Mouse (Mus musculus) G1E (cell line): ENCODE data around the gene Tmem50b.

Experiments
- CTCF ChIP-seq: IDR thresholded peaks from 2 replicates; pipeline ENCODE4 v1.5.1; 2012; ENCODE audit warnings: low read depth, low read length, inconsistent platforms, mixed read lengths
- GATA1 ChIP-seq: IDR thresholded peaks from 2 replicates; pipeline ENCODE4 v1.6.1; 2012; ENCODE audit warnings: borderline replicate concordance, low read length, inconsistent platforms, mixed read lengths
- TAL1 ChIP-seq: conservative IDR thresholded peaks from 2 replicates; pipeline ENCODE4 v1.6.1; 2012; ENCODE audit warnings: low read depth, low read length, inconsistent platforms, mixed read lengths

DNA sequence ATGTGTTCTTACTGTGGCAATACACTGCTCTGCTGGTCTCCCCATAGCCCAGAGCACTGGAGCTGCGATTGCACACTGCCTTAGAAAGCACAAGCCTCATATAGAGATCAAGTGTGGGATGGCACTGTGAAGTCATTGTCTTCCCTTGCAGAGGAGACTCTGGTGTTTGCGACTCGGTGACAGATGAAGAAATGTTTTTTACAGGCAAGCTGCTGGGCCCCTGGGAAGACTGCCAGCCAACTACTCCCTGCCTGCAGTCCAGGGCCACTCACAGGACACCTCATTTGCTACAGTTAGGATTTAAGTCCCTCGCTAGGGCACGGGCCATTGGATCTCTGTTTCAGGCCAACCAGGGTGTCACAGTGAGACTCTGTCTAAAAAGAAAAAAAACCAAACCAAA lies 34.8 kb upstream of the Tmem50b start:
- TF ChIP-seq CTCF (no peak), GATA1 (no peak), TAL1 (no peak)
